Mouse (Mus musculus) forebrain, embryonic 14.5 days (tissue): ENCODE measurements around the gene Rln1. TPM values are rescaled to one million over a fixed set of nuclear protein-coding genes. Genes with fewer than 3 reads are reported as not detected.

Experiments used
- ATAC-seq: fragments of 200-750 bp; cut with Nextera tagmentation; 2 replicates; pipeline ENCODE4 v1.8.0; 2017; ENCODE audit warnings: mild to moderate bottlenecking, moderate library complexity
- DNase-seq: peaks from one replicate; pipeline ENCODE4 v3.0.0-alpha.2; 2015; ENCODE audit warnings: low spot score
- H3K27ac ChIP-seq: fragments of 300-500 bp; sonication (generic); 2 replicates; pipeline ENCODE4 v1.5.1; 2014; ENCODE audit warnings: low read depth, mild to moderate bottlenecking, control low read depth, low read length, moderate library complexity
- H3K27me3 ChIP-seq: fragments of 300-500 bp; sonication (generic); replicated peaks from 2 replicates; pipeline ENCODE4 v1.6.1; 2014; ENCODE audit warnings: low read length, control low read depth, mixed read lengths; ENCODE audit not compliant: control insufficient read depth, insufficient read depth
- H3K36me3 ChIP-seq: fragments of 300-500 bp; sonication (generic); 2 replicates; pipeline ENCODE4 v1.6.1; 2014; ENCODE audit warnings: low read length, control low read depth; ENCODE audit not compliant: control insufficient read depth, insufficient read depth
- H3K4me1 ChIP-seq: fragments of 300-500 bp; sonication (generic); 2 replicates; pipeline ENCODE4 v1.6.1; 2014; ENCODE audit warnings: antibody characterized with exemption, low read length, control low read depth; ENCODE audit not compliant: control insufficient read depth, insufficient read depth
- H3K4me2 ChIP-seq: fragments of 300-500 bp; sonication (generic); 2 replicates; pipeline ENCODE4 v1.6.1; 2014; ENCODE audit warnings: mild to moderate bottlenecking, control low read depth, low read length
- H3K4me3 ChIP-seq: fragments of 300-500 bp; sonication (generic); 2 replicates; pipeline ENCODE4 v1.5.1; 2014; ENCODE audit warnings: low read depth, low read length, control low read depth
- H3K9ac ChIP-seq: fragments of 300-500 bp; sonication (generic); 2 replicates; pipeline ENCODE4 v1.6.1; 2014; ENCODE audit warnings: mild to moderate bottlenecking, low read length, control low read depth, moderate library complexity
- H3K9me3 ChIP-seq: fragments of 300-500 bp; sonication (generic); replicated peaks from 2 replicates; pipeline ENCODE4 v1.6.1; 2016; ENCODE audit warnings: low read length, control low read depth, mixed read lengths; ENCODE audit not compliant: control insufficient read depth
- WGBS: fragments of 180-500 bp; shearing (Covaris S2); extraction: QIAGEN DNeasy Blood & Tissue Kit; methylation state at CpG from one replicate; pipeline ENCODE4 v1.1.7; 2014; 5-methylcytosine and 5-hydroxymethylcytosine counted together
- polyA plus RNA-seq: library from polyadenylated mRNA; unstranded; fragments of >200 nt; fragmentation: Nextera tagmentation; extraction: Ambion mirVana; gene quantifications from 2 replicates; pipeline ENCODE4 v1.2.1, GENCODE M21; 2014

Rln1 gene
- polyA plus RNA-seq, 1 experiment from 2014 or later, result 3.9 TPM

- H3K4me1 ChIP-seq, result no peaks in the 10 kb centered on the region; the same call in 1 of the 2 replicates
- H3K4me2 ChIP-seq, result no peak overlapping the region
- DNase-seq (no peak), ATAC-seq (no peak)
- H3K9me3 ChIP-seq, result no peaks in the 10 kb centered on the region
- no peaks in the 10 kb centered on the region for H3K27me3 ChIP-seq
- H3K36me3 ChIP-seq, result no peaks in the 10 kb centered on the region
- no peak overlapping the region for H3K4me3 ChIP-seq
- H3K27ac ChIP-seq, result no peak overlapping the region
- 80% methylated on average over 18 of the region's 18 CpGs for WGBS
- no peak overlapping the region for H3K9ac ChIP-seq
Measured at GRCm38 (mm10) chr19:29371284-29372081, 37.0 kb upstream of the Rln1 start.

GRCm38 (mm10) chr19:29370545-29371283 is 36.2 kb upstream of the Rln1 start:
- H3K36me3 ChIP-seq, result no peaks in the 10 kb centered on the region
- no peaks in the 10 kb centered on the region for H3K9me3 ChIP-seq
- DNase-seq (no peak), ATAC-seq (no peak)
- no peak overlapping the region for H3K9ac ChIP-seq
- 94% methylated on average over 7 of the region's 7 CpGs for WGBS
- no peak overlapping the region for H3K27ac ChIP-seq
- H3K27me3 ChIP-seq, result no peaks in the 10 kb centered on the region
- no peak overlapping the region for H3K4me3 ChIP-seq
- H3K4me1 ChIP-seq, result no peaks in the 10 kb centered on the region; the same call in 1 of the 2 replicates
- H3K4me2 ChIP-seq, result no peak overlapping the region

GRCm38 (mm10) chr19:29370112-29370511 is 35.6 kb upstream of the Rln1 start:
- no peaks in the 10 kb centered on the region for H3K9me3 ChIP-seq
- no peak overlapping the region for H3K4me3 ChIP-seq
- no peaks in the 10 kb centered on the region for H3K27me3 ChIP-seq
- H3K4me2 ChIP-seq, result no peak overlapping the region
- no peak overlapping the region for H3K9ac ChIP-seq
- no peak overlapping the region for H3K27ac ChIP-seq
- no peaks in the 10 kb centered on the region; the same call in 1 of the 2 replicates for H3K4me1 ChIP-seq
- 76% methylated on average over 12 of the region's 12 CpGs for WGBS
- H3K36me3 ChIP-seq, result no peaks in the 10 kb centered on the region
- DNase-seq (no peak), ATAC-seq (no peak)

- no peak overlapping the region for H3K9ac ChIP-seq
- no peaks in the 10 kb centered on the region for H3K36me3 ChIP-seq
- H3K27me3 ChIP-seq, result no peaks in the 10 kb centered on the region
- no peak overlapping the region for H3K4me3 ChIP-seq
- no peaks in the 10 kb centered on the region; the same call in 1 of the 2 replicates for H3K4me1 ChIP-seq
- no peak for DNase-seq
- no peak overlapping the region for H3K4me2 ChIP-seq
- 86% methylated on average over 3 of the region's 3 CpGs for WGBS
- ATAC-seq, result no peak
- no peak overlapping the region for H3K27ac ChIP-seq
- H3K9me3 ChIP-seq, result no peaks in the 10 kb centered on the region
Measured at GRCm38 (mm10) chr19:29368671-29369309, 34.3 kb upstream of the Rln1 start.

- ATAC-seq (no peak), DNase-seq (no peak)
- H3K4me2 ChIP-seq, result no peak overlapping the region
- H3K9me3 ChIP-seq, result no peaks in the 10 kb centered on the region
- no peak overlapping the region for H3K4me3 ChIP-seq
- no peak overlapping the region for H3K9ac ChIP-seq
- no peaks in the 10 kb centered on the region for H3K27me3 ChIP-seq
- no peak overlapping the region for H3K27ac ChIP-seq
- H3K36me3 ChIP-seq, result no peaks in the 10 kb centered on the region
- H3K4me1 ChIP-seq, result no peaks in the 10 kb centered on the region; the same call in 1 of the 2 replicates
- WGBS, result 80% methylated on average over 2 of the region's 2 CpGs
Measured at GRCm38 (mm10) chr19:29368041-29368440, 33.6 kb upstream of the Rln1 start.

- peak; percentile 44; the same call in 1 of the 2 replicates for ATAC-seq
- WGBS, result 3% methylated on average over 26 of the region's 26 CpGs
- H3K27ac ChIP-seq, result no peak within 1 kb of the TSS
- H3K9ac ChIP-seq, result peak within 1 kb of the TSS; percentile 52
- DNase-seq, result peak; percentile 63
- H3K4me1 ChIP-seq, result peaks cover 6% of the 10 kb centered on the region
- H3K27me3 ChIP-seq, result no peaks in the 10 kb centered on the region
- H3K9me3 ChIP-seq, result no peaks in the 10 kb centered on the region
- no peaks in the 10 kb centered on the region for H3K36me3 ChIP-seq
- H3K4me2 ChIP-seq, result peak within 1 kb of the TSS; percentile 65
- peak within 1 kb of the TSS; percentile 34 for H3K4me3 ChIP-seq
Measured at GRCm38 (mm10) chr19:29366969-29367622, 32.6 kb upstream of the Rln1 start, which contains the start of the genes Plgrkt and Cd274. Plgrkt (minus strand) TSS chr19:29367390. Cd274 (plus strand) TSS chr19:29367455.

GRCm38 (mm10) chr19:29366226-29366968 is 31.9 kb upstream of the Rln1 start:
- H3K4me1 ChIP-seq, result peaks cover 6% of the 10 kb centered on the region
- no peaks in the 10 kb centered on the region for H3K9me3 ChIP-seq
- no peaks in the 10 kb centered on the region for H3K27me3 ChIP-seq
- peak overlapping the region; percentile 65 for H3K4me2 ChIP-seq
- H3K9ac ChIP-seq, result peak overlapping the region; percentile 52
- DNase-seq (no peak), ATAC-seq (no peak)
- H3K27ac ChIP-seq, result no peak overlapping the region
- 59% methylated on average over 20 of the region's 20 CpGs for WGBS
- peak overlapping the region; percentile 34 for H3K4me3 ChIP-seq
- H3K36me3 ChIP-seq, result no peaks in the 10 kb centered on the region

- Histone ChIP-seq H3K9ac (no peak overlapping the region), H3K9me3 (no peaks in the 10 kb centered on the region), H3K36me3 (no peaks in the 10 kb centered on the region), H3K27ac (no peak overlapping the region), H3K4me2 (no peak overlapping the region), H3K27me3 (no peaks in the 10 kb centered on the region), H3K4me3 (no peak overlapping the region), H3K4me1 (peaks cover 15% of the 10 kb centered on the region)
- WGBS, result 24% methylated on average over 3 of the region's 3 CpGs
- ATAC-seq (no peak), DNase-seq (no peak)
Measured at GRCm38 (mm10) chr19:29365105-29365504, 30.6 kb upstream of the Rln1 start.
